Mouse (Mus musculus): Measurements from ENCODE around the gene Rbm25.

GRCm38 (mm10) chr12:83594454-83595040, 36.5 kb upstream of the Rbm25 start:
- no peak for TF ChIP-seq CTCF (conservative IDR thresholded peaks at IDR 0.05; ENCODE audit: insufficient read depth, insufficient read length, low read depth, low read length)
- TF ChIP-seq POLR2A (IDR thresholded peaks at IDR 0.05; ENCODE audit: low read depth, low read length): no peak

Measured in kidney, adult 2 months (tissue).